In genomic region chr6:37464585-37464984, GRCm38 (mm10) we compare ENCODE assay signal across 8 mouse cellular contexts. TPM values are rescaled to one million over a fixed set of nuclear protein-coding genes. Genes with fewer than 3 reads are reported as not detected.
A peak's percentile ranks its signal among the peaks of the same experiment; 100 is the strongest.
DNase-seq lines count a peak whose midpoint lies in the region; ATAC-seq lines count a peak whose summit lies in the region.

No protein-coding gene starts in this region.

- peak; percentile 64; the same call in 1 of the 2 replicates for ATAC-seq in cerebellum, adult (ENCODE audit: insufficient number of reproducible peaks, low FRiP score, low TSS enrichment)
- ATAC-seq in limb, embryonic 12.5 days (ENCODE audit: insufficient number of reproducible peaks, insufficient read depth, low FRiP score, low TSS enrichment, low read depth) = no peak
- ATAC-seq in neural tube, embryonic 14.5 days (ENCODE audit: low read depth) = peak; percentile 66

- peak overlapping the region; percentile 64 for H3K27ac ChIP-seq in limb, embryonic 12.5 days
- H3K27ac ChIP-seq in neural tube, embryonic 14.5 days (ENCODE audit: low read depth, low read length) = no peak overlapping the region

- DNase-seq in cerebellum, postnatal 10 days = no peak
- DNase-seq in thymus, postnatal 14 days = peak; percentile 10
- DNase-seq in thymus, postnatal 36 days = no peak
- no peak for DNase-seq in layer of hippocampus, postnatal 14 days (ENCODE audit: low spot score in 2 of 2)
- no peak for DNase-seq in left cerebral cortex, adult 18-20 months (ENCODE audit: low spot score in 2 of 2)

- peak overlapping the region; percentile 40 for H3K4me3 ChIP-seq in limb, embryonic 12.5 days (replicated peaks)
- peak overlapping the region; percentile 31 for H3K4me3 ChIP-seq in neural tube, embryonic 14.5 days (ENCODE audit: low read depth, low read length)

- no peaks in the 10 kb centered on the region for H3K36me3 ChIP-seq in limb, embryonic 12.5 days
- H3K36me3 ChIP-seq in neural tube, embryonic 14.5 days (ENCODE audit: control insufficient read depth, insufficient read depth, low read length) = no peaks in the 10 kb centered on the region

- H3K27me3 ChIP-seq in limb, embryonic 12.5 days = no peaks in the 10 kb centered on the region
- H3K27me3 ChIP-seq in neural tube, embryonic 14.5 days (ENCODE audit: control insufficient read depth, insufficient read depth, low read length) = no peaks in the 10 kb centered on the region

- WGBS in limb, embryonic 12.5 days = 5% methylated on average over 5 of the region's 5 CpGs
- whole genome bisulfite sequencing in neural tube, embryonic 14.5 days = 10% methylated on average over 5 of the region's 5 CpGs

- no peaks in the 10 kb centered on the region for H3K9me3 ChIP-seq in limb, embryonic 12.5 days
- no peaks in the 10 kb centered on the region for H3K9me3 ChIP-seq in neural tube, embryonic 14.5 days (ENCODE audit: control insufficient read depth, low read length)

- H3K4me1 ChIP-seq in limb, embryonic 12.5 days (replicated peaks) = peaks cover 7% of the 10 kb centered on the region
- no peaks in the 10 kb centered on the region for H3K4me1 ChIP-seq in neural tube, embryonic 14.5 days (ENCODE audit: control insufficient read depth, insufficient read depth, low read length)

- H3K9ac ChIP-seq in limb, embryonic 12.5 days (replicated peaks) = peak overlapping the region; percentile 45; the same call in 1 of the 2 replicates
- H3K9ac ChIP-seq in neural tube, embryonic 14.5 days (replicated peaks; ENCODE audit: low read depth, low read length) = no peak overlapping the region

- peak overlapping the region; percentile 59 for H3K4me2 ChIP-seq in limb, embryonic 12.5 days
- H3K4me2 ChIP-seq in neural tube, embryonic 14.5 days (ENCODE audit: low read depth, low read length) = peak overlapping the region; percentile 52

RNA-seq across cellular contexts. Expression of gene Creb3l2, which starts 22.6 kb away (rescaled TPM):
- 26.4 and 30.7 TPM in 2 replicates for polyA plus RNA-seq in limb, embryonic 12.5 days (2016; fragmentation: Nextera tagmentation; extraction: Ambion mirVana)
- polyA plus RNA-seq in neural tube, embryonic 14.5 days (2014; fragmentation: Nextera tagmentation; extraction: Ambion mirVana) = 2.3 and 5.4 TPM in 2 replicates
- total RNA-seq in layer of hippocampus, postnatal 14 days (2021) = 10 to 100 TPM in 1 of 2 experiments, 1 to 10 TPM in 1; 9.4 to 11.0 TPM
- total RNA-seq in left cerebral cortex, adult 18-20 months (2021) = 1 to 10 TPM; 6.9 to 7.0 TPM
